Mouse (Mus musculus) heart, adult 8-10 months (tissue): ENCODE results near the gene Larp7. TPM values are rescaled to one million over a fixed set of nuclear protein-coding genes. Genes with fewer than 3 reads are reported as not detected.

ENCODE experiments used
- DNase-seq: peaks from one replicate; pipeline ENCODE4 v3.0.0; 2022; ENCODE audit warnings: low spot score
- microRNA-seq: library from miRNA; unstranded; fragments of <30 nt; microRNA quantifications from one replicate; pipeline ENCODE4 v1.2.0, GENCODE M21; 2022
- total RNA-seq, 4 experiments: library from RNA; stranded (reverse); gene quantifications; 2 replicates each; pipeline ENCODE4 v1.2.4; 2022

Larp7 gene
- total RNA-seq, 4 experiments from 2014 or later: 19.6 to 24.9 (median 22.9) TPM

DNA sequence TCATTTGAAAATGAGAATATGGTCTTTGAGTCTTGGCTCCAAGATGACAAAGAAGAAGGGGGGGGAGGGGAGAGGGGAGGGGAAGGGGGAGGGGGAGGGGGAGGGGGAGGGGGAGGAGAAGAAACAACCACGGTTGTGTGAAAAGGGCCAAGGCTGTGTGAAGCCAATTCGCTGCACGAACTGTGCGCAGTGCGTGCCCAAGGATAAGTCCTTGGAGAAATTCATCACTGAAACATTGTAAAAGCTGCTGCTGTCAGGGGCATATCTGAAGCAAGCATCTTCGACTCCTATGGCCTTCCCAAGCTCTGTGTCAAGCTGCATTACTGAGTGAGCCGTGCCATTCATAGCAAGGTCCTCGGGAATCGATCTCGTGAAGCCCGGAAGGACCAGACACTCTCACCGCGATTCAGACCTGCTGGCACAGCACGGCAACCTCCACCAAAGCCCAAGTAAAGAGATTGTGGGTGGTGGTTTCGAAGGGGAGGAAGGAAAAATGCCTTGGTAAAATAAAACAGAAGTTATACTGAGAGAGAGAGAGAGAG is 40.3 kb downstream of the Larp7 start:
- DNase-seq: no peak

- no peak for DNase-seq
Measured at GRCm38 (mm10) chr3:127511786-127512746, 41.1 kb downstream of the Larp7 start.

GRCm38 (mm10) chr3:127507878-127508783 is 45.0 kb downstream of the Larp7 start:
- no peak for DNase-seq

GRCm38 (mm10) chr3:127498742-127499400 is 54.3 kb downstream of the Larp7 start, which contains the start of gene Ank2:
Gene Ank2, minus strand, starts transcription at chr3:127499350.
- no peak for DNase-seq

DNA sequence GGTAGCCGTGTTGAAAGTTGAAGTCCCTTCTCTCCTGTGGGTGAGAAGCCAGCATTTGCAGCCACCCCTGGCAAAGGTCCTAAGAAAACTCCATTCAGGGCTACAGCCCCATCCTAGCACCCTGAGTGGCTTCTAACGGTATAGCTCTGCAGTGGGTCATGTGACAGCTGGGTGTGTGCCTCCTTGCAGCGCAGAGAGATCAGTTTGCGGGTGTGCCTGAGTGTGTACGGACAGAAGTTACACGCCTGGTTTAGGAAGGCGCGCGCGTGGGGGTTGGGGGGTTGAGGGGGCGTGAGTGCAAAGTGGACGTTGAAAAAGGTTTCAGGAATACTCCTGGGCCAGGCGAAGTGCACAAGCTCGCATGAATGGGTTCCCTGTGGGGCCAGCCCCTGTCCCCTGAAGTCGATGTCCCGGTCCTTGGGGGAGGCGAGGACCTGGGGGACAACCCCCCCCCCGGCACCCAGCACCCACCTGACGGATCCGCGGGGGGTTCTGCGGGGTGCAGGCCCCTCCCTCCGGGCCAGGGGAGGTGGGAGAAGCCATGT is 54.9 kb downstream of the Larp7 start:
- no peak for DNase-seq

DNA sequence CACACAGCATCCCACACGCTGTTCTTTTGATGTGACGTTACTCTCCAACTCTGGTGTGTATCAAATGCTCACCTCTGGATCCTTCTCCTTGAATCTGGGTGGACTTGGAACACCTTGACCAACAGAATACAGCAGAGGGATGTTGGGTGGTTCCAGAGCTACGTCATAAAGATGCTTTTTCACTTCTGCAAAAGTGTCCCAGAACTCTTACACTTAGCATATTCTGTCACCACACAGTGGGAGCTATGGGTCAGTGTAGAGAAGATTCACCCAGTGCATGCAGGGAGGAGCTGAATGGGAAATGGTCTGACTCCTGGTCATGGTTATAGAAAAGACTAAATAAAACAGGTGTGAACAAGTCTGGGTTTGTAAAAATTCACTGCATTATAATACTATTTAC is 60.5 kb downstream of the Larp7 start:
- no peak for DNase-seq

DNA sequence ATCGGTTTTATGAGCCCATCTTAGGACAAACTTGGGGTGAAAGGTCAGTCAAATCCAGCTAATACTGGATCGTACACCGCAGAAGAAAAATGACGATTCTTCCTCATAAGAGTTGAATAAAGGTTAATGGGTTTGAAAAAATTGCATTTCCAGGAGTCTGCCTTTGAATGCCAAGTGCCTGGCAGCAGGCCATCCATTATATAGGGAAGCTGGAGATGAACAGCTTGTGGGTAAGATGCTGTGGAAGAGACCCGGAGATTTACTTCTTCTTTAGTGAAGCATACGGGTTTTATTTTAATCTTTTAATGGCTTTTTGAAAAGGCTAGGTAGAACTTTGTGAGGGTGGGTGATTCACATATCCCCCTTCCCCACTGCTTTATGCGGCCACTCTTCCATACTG is 65.8 kb downstream of the Larp7 start:
- DNase-seq: no peak

Small RNAs within 50 kb of the gene (microRNA-seq; reads per million reads assigned to microRNA genes)
- 652 reads per million, percentile 78 among the genes with 10 or more reads in this experiment for gene Mir302a
- 417 reads per million, percentile 74 among the genes with 10 or more reads in this experiment for gene Mir302b
- gene Mir302c: 114 reads per million, percentile 62 among the genes with 10 or more reads in this experiment
- 278 reads per million, percentile 71 among the genes with 10 or more reads in this experiment for gene Mir302d
- gene Mir367: not detected

Other genes starting within 250 kb of the Larp7 start
- gene Ank2, start 54.0 kb downstream of the Larp7 start, total RNA-seq: 100 to 1,000 TPM; 297 to 377 (median 334) TPM
- under 1 TPM; 0.63 to 0.97 (median 0.76) TPM for gene Zgrf1, start 140 bp upstream of the Larp7 start, total RNA-seq
- gene Neurog2, start 79.8 kb upstream of the Larp7 start, total RNA-seq: not detected
- 1 to 10 TPM; 2.2 to 2.7 (median 2.4) TPM for gene Alpk1, start 227.2 kb upstream of the Larp7 start, total RNA-seq
- gene Tifa, start 236.5 kb upstream of the Larp7 start, total RNA-seq: 1 to 10 TPM; 1.6 to 2.4 (median 2.1) TPM